Mouse (Mus musculus) frontal cortex, adult (tissue): ENCODE data around the gene Kmt2d.
A peak's percentile ranks its signal among the peaks of the same experiment; 100 is the strongest.
"Not testable (repeated sequence)": the region's sequence is repeated elsewhere in the genome, so short reads cannot be mapped to it uniquely, and the experiment has no call there.

Source experiments
- ATAC-seq: cut with Nextera tagmentation; 2 replicates; pipeline ENCODE4 v1.9.2; 2017; ENCODE audit warnings: mild to moderate bottlenecking, moderate library complexity, mixed read lengths; ENCODE audit not compliant: low TSS enrichment

Gene Kmt2d

GRCm38 (mm10) chr15:98832161-98833058, 38.6 kb downstream of the Kmt2d start:
- no peak for ATAC-seq

GRCm38 (mm10) chr15:98831684-98832035, 39.3 kb downstream of the Kmt2d start:
- peak; percentile 8; the same call in 1 of the 2 replicates for ATAC-seq

DNA sequence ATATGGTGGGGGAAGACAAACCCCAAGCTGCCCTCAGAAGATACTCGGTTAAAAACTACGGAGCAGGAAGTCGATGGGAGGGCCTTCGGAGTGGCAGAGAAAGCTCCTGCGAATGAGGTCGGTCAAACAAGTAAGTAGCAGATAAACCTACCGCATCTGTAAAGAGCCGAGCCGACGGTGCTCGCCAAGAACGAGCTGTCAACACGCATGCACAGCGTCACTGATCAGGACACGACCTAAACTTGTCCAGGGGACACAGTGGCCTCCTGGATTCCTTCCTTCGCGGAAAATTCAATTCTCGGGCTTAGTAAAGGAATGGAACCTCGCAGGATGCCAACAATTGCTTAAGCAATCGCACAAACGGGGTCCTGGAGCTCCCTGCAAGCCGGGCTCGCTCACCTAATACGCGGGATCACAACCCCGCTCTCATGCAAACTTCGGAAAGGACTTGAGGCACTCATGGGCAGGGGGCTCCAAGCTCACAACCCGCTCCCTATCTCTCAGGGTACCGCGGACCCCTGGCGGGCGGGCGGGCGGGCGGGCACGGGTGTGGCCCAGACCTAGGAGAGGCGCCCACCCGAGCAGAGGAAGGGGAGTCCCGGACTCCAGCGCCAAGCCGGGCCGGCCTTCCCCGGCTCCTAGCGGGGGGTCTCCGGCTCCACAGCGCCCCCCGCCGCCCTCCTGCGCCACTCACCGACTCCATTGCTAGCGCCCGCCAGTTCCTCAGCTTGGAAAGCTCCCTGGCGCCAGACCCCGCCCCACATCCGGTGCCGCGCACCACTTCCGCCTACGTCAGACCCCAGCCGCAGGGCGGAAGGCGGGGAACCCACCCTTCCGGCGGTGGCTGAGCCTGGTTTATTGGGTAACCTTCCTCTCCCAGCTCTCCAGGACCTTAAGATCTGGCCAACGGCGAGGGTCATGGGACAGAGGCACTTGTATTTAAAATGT, 40.0 kb downstream of the Kmt2d start, which contains the start of gene Prkag1:
TSS of gene Prkag1 (minus strand) at position 786 of the 948 bp plus-strand sequence.
- ATAC-seq, result peak; percentile 92

- no peak for ATAC-seq
Observed at GRCm38 (mm10) chr15:98827611-98828011, 43.4 kb downstream of the Kmt2d start.

DNA sequence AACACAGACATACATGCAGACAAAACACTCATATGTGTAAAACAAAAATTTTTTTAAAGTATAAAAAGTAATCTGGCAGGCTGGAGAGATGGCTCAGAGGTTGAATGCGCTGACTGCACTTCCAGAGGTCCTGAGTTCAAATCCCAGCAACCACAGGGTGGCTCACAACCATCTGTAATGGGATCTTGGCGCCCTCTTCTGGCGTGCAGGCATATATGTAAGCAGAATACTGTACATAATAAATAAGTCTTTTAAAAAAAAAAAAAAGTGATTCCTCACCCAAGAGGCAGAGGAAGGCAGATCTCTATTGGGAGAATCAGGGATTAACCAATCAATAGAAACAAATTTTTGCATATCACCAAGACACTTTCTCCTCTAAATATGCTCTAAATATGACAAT, 47.6 kb downstream of the Kmt2d start:
- no peak for ATAC-seq

GRCm38 (mm10) chr15:98822147-98822546, 48.9 kb downstream of the Kmt2d start:
- no peak for ATAC-seq

DNA sequence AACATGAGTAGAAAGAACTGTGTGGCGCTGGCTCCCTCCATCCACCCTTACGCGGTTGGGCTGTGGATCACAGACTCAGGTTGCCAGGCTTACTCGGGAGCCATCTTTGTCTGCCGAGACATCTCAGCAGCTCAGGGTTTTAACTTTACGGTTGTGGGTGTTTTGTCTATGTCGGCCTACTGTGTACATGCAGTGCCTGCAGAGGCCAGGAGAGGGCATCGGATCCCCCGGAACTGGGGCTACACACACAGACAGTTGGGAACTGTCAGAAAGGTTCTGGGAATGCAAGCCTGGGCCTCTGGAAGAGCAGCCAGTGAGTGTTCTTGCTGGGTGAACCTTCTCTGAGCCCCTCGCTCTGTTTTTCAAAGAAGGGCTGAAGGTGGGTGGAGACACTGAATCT, 49.6 kb downstream of the Kmt2d start:
- ATAC-seq, result peak; percentile 61; the same call in 1 of the 2 replicates

DNA sequence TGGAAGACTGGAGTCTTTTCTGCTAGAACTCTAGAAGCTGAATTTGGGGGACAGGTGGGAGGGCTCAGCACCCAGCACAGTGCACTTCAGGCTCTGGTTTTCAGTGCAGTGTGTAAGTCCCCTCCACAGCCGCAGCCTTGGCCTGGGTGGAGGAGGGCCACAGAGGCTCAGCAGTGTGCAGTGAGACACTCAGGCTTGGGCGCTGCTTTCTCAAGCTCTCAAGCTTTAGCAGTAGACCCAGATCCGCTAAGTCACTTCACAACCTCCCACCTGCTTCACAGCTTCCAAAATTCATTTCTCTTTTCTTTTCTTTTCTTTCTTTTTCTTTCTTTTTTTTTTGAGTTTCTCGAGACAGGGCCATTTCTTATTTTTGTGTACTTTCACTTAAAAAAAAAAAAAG, 50.1 kb downstream of the Kmt2d start:
- ATAC-seq, result peak; percentile 79; the same call in 1 of the 2 replicates

DNA sequence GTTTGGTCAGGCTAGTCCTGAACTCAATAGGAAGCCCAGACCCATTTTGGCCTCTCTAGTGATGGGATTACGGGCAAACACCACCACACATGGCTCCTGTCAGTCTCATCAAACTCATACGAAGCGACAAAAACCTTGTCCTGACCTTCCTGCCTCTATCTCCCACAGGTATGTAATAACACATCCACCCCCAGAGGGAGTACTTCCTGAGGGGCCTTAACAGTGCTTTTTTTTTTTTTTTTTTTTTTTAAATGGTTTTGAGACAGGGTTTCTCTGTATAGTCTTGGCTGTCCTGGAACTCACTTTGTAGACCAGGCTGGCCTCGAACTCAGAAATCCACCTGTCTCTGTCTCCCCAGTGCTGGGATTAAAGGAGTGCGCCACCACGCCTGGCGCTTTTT, 52.8 kb downstream of the Kmt2d start:
- no peak for ATAC-seq

GRCm38 (mm10) chr15:98812741-98813424, 58.1 kb downstream of the Kmt2d start:
- peak; percentile 69 for ATAC-seq

DNA sequence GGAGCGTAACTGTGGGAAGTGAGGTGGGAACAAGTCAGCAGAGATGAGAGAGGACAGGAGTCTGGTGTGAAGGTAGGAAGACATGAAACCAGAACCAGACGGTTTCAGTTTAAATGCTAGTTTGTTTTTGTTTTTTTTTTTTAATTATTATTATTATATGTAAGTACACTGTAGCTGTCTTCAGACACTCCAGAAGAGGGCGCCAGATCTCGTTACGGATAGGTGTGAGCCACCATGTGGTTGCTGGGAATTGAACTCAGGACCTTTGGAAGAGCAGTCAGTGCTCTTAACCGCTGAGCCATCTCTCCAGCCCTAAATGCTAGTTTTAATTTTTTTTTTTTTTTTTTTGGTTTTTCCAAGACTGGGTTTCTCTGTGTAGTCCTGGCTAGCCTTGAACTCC, 60.8 kb downstream of the Kmt2d start:
- not testable (repeated sequence) for ATAC-seq

- no peak for ATAC-seq
Observed at GRCm38 (mm10) chr15:98809390-98809789, 61.6 kb downstream of the Kmt2d start, which contains the start of gene Ddn. Gene Ddn, minus strand, starts transcription at chr15:98809490.

- ATAC-seq, result peak; percentile 64
Observed at GRCm38 (mm10) chr15:98808651-98809134, 62.3 kb downstream of the Kmt2d start.

GRCm38 (mm10) chr15:98807895-98808650, 62.9 kb downstream of the Kmt2d start:
- ATAC-seq, result peak; percentile 10

GRCm38 (mm10) chr15:98806809-98807770, 63.9 kb downstream of the Kmt2d start:
- no peak for ATAC-seq

GRCm38 (mm10) chr15:98806071-98806808, 64.8 kb downstream of the Kmt2d start:
- ATAC-seq, result no peak

DNA sequence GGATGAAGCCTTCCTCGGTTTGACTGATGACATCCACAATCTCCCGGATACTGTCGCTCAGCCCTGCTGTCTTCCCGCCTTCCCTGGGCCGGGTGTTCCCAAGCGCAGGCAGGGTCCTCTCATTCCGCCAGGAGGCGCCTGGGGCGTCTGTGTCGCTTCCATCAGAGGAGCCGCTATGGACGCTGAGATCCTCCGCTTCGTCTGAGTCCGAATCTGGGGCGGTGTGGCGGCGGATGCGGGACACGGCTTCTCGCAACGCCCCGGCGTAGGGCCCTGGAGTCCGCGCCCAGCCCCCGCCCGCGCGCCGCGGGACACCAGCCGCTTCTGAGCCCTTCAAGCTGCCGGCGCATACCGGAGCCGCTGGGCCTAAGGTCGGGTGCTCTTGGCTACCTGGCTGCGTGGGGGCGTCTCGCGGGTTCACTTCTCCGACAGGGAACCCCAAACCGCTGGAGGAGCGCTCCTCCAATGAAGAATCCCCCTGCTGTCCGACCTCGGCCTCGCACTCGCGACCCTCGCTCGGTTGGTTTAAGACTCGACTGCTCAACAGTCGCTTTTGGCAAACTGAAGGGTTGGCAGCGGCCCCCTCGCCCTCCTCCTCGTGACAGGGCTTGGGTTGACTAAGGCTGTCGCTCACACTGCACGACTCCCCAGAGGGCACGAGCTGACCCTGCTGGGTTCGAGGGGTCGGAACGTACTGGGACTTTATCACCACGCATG, 65.5 kb downstream of the Kmt2d start:
- ATAC-seq, result peak; percentile 26; the same call in 1 of the 2 replicates

DNA sequence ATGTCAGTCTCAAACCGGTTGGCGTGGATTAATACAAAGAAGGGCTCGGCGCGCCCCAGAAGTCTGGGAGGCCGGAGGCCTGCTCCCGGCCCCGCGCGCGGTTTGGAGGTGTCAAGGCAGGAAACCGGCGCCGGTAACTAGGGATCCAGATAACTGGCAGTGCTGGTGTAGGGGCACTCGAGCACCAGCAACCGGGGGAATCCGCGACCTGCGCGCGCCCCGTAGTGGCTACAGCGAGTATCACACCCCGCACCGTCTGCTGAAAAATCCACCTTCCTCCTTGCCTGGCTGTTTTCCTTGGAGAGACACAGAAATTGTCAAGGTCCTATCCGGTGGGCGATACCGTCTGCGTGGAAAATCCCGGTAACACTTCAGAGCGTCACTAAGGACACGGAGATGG, 67.0 kb downstream of the Kmt2d start:
- ATAC-seq, result no peak
